Mouse (Mus musculus) olfactory bulb, adult 2 months (tissue): ENCODE data around the gene Pdzd7. TPM values are rescaled to one million over a fixed set of nuclear protein-coding genes. Genes with fewer than 3 reads are reported as not detected.
A peak's percentile ranks its signal among the peaks of the same experiment; 100 is the strongest.

ENCODE experiments used
- H3K27ac ChIP-seq: fragments of 200-500 bp; 2 replicates; pipeline ENCODE4 v1.5.1; 2012; ENCODE audit warnings: low read depth, low read length; ENCODE audit not compliant: insufficient read depth
- H3K4me1 ChIP-seq: fragments of 200-500 bp; 2 replicates; pipeline ENCODE4 v1.6.1; 2012; ENCODE audit warnings: low read length; ENCODE audit not compliant: control insufficient read depth, insufficient read depth
- H3K4me3 ChIP-seq: fragments of 200-500 bp; 2 replicates; pipeline ENCODE4 v1.5.1; 2012; ENCODE audit warnings: mild to moderate bottlenecking, low read depth, low read length, moderate library complexity; ENCODE audit not compliant: insufficient read depth
- CTCF ChIP-seq: fragments of 200-500 bp; IDR thresholded peaks from 2 replicates; pipeline ENCODE4 v1.5.1; 2012; ENCODE audit warnings: low read depth, mild to moderate bottlenecking, low read length, moderate library complexity; ENCODE audit not compliant: insufficient read depth
- POLR2A ChIP-seq: fragments of 200-500 bp; IDR thresholded peaks from 2 replicates; pipeline ENCODE4 v1.6.1; 2012; ENCODE audit warnings: mild to moderate bottlenecking, low read depth, low read length, moderate library complexity; ENCODE audit not compliant: insufficient read depth
- WGBS: fragments of 180-500 bp; shearing (Covaris S2); methylation state at CpG from one replicate; pipeline ENCODE4 v1.1.7; 2018; 5-methylcytosine and 5-hydroxymethylcytosine counted together
- polyA plus RNA-seq: library from polyadenylated mRNA; stranded (reverse); fragments of >200 nt; gene quantifications from 2 replicates; pipeline ENCODE4 v1.2.4, GENCODE M21; 2012; ENCODE audit warnings: low replicate concordance; ENCODE audit not compliant: missing spikeins, insufficient read depth, insufficient read length

Gene Pdzd7
- polyA plus RNA-seq, 1 experiment: not detected

- TF ChIP-seq CTCF: no peak
- TF ChIP-seq POLR2A: no peak
- Histone ChIP-seq H3K4me3 (peak overlapping the region; percentile 57), H3K27ac (peak overlapping the region; percentile 90), H3K4me1 (peaks cover 36% of the 10 kb centered on the region)
- WGBS: 4% methylated on average over 18 of the region's 18 CpGs
These were observed 28.9 kb downstream of the Pdzd7 start for GRCm38 (mm10) chr19:45016341-45017215.

GRCm38 (mm10) chr19:45015518-45016281 lies 29.8 kb downstream of the Pdzd7 start:
- TF ChIP-seq CTCF (no peak), POLR2A (no peak)
- Histone ChIP-seq H3K4me3 (peak overlapping the region; percentile 48), H3K27ac (peak overlapping the region; percentile 90), H3K4me1 (peaks cover 30% of the 10 kb centered on the region)
- 2% methylated on average over 34 of the region's 34 CpGs for WGBS

GRCm38 (mm10) chr19:45014981-45015402 lies 30.5 kb downstream of the Pdzd7 start:
- Histone ChIP-seq H3K4me3 (peak overlapping the region; percentile 48), H3K4me1 (peaks cover 25% of the 10 kb centered on the region), H3K27ac (peak overlapping the region; percentile 90)
- TF ChIP-seq POLR2A: peak; percentile 17; the same call in 1 of the 2 replicates
- no peak for TF ChIP-seq CTCF
- WGBS: 1% methylated on average over 25 of the region's 25 CpGs

DNA sequence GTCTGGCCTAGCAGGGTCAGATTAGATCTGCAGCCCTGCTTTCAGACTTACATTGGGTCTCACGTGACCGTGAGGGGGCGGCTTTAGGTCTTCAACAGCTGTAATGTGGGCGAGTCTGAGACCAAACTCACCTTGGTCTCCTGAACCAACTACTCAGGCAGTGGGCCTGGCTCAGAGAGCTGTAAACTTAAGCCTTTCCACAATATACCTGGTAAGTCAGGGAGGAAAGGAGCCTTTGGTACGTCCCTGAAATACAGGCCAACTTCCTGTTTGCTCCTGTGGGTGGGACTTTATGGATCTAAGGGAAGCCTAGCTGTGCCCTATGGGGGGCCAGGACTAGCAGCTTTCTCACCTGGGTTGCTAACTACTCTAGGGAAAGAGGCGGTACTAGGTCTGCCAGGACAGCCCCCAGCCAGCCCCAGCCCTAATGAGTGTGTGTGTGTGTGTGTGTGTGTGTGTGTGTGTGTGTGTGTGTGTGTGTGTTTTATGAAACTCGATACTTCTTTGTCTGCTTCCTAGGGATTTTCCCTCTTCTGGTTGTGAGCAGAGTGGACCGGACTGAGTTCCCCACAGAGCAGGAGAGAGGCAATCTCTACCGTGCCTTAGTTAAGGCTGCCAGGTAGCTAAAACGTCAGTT lies 31.1 kb downstream of the Pdzd7 start, which contains the start of gene Lzts2:
Gene Lzts2 (plus strand): TSS at position 80 of the 637 bp plus-strand sequence.
- TF ChIP-seq CTCF: no peak
- TF ChIP-seq POLR2A: no peak
- H3K27ac ChIP-seq: peak within 1 kb of the TSS; percentile 90
- WGBS: 33% methylated on average over 10 of the region's 10 CpGs

GRCm38 (mm10) chr19:45013581-45014225 lies 31.8 kb downstream of the Pdzd7 start:
- 76% methylated on average over 6 of the region's 6 CpGs for WGBS
- no peak for TF ChIP-seq POLR2A
- no peak for TF ChIP-seq CTCF
- Histone ChIP-seq H3K27ac (no peak overlapping the region), H3K4me1 (peaks cover 24% of the 10 kb centered on the region), H3K4me3 (no peak overlapping the region)

More for the DNA sequence above, 31.1 kb downstream of the Pdzd7 start, which contains the start of gene Lzts2:
- peaks cover 25% of the 10 kb centered on the region for H3K4me1 ChIP-seq
- H3K4me3 ChIP-seq: peak within 1 kb of the TSS; percentile 48

DNA sequence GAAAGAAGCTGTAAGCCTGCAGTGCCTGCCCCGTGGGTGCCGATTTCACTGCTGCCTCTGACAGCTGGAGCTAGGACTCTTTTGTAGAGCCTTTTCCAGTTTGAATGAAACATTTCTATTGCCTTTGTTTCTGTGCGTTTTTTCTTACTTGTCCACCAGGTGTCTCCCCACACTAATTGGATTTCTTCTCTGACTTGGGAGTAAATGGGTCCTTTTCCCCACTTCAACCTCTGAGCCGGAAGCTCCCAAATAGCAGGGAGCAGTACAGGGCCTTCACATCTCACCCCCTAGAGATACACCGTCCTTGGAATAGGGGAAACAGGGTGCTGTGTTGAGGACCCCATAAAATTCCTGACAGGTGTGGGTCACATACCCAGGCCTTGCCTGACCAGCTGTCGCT lies 32.9 kb downstream of the Pdzd7 start:
- no peak overlapping the region for H3K4me3 ChIP-seq
- WGBS: 28% methylated on average over 6 of the region's 6 CpGs
- no peak overlapping the region for H3K27ac ChIP-seq

DNA sequence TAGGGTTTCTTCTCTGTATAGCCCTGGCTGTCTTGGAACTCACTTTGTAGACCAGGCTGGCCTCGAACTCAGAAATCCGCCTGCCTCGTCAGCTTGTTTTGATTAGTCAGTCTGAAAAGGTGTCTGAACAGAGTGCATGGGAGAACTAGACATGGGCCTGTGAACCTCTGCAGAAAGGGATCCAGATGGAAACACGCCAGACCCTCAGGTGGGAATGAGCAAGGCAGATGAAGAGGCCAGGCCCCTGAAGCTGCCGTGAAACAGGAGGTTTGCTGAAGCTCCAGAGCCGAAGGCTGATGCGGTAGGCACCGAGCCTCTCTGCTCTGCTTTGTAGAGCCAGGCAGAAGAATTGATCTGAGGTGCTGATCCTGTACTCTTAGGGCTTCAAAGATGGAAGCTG lies 33.3 kb downstream of the Pdzd7 start:
- H3K4me3 ChIP-seq: no peak overlapping the region
- no peak overlapping the region for H3K27ac ChIP-seq
- WGBS: 86% methylated on average over 8 of the region's 8 CpGs
- no peak for TF ChIP-seq POLR2A
- no peak for TF ChIP-seq CTCF
- peaks cover 30% of the 10 kb centered on the region for H3K4me1 ChIP-seq

More for the DNA sequence above, 32.9 kb downstream of the Pdzd7 start:
- peaks cover 26% of the 10 kb centered on the region for H3K4me1 ChIP-seq
- TF ChIP-seq CTCF (no peak), POLR2A (no peak)

GRCm38 (mm10) chr19:45010646-45011045 lies 34.9 kb downstream of the Pdzd7 start:
- peaks cover 24% of the 10 kb centered on the region for H3K4me1 ChIP-seq
- no peak overlapping the region for H3K27ac ChIP-seq
- TF ChIP-seq CTCF (no peak), POLR2A (no peak)
- 92% methylated on average over 4 of the region's 4 CpGs for whole genome bisulfite sequencing
- no peak overlapping the region for H3K4me3 ChIP-seq
